Mouse (Mus musculus) urinary bladder, postnatal 14 days (tissue): Measurements from ENCODE around the gene Aldh1b1.
A peak's percentile ranks its signal among the peaks of the same experiment; 100 is the strongest.

Experiments
- DNase-seq: peaks from one replicate; pipeline ENCODE4 v3.0.0; 2021; ENCODE audit warnings: low spot score

The Aldh1b1 gene

GRCm38 (mm10) chr4:45798964-45799363, at the start of gene Aldh1b1:
Aldh1b1 (plus strand) TSS chr4:45799022.
- peak; percentile 80 for DNase-seq

GRCm38 (mm10) chr4:45749449-45749848, 49.4 kb upstream of the Aldh1b1 start:
- DNase-seq = no peak

GRCm38 (mm10) chr4:45750477-45750876, 48.3 kb upstream of the Aldh1b1 start:
- no peak for DNase-seq

GRCm38 (mm10) chr4:45753211-45753809, 45.5 kb upstream of the Aldh1b1 start:
- DNase-seq = no peak

- DNase-seq = no peak
Measured at GRCm38 (mm10) chr4:45754171-45754570, 44.7 kb upstream of the Aldh1b1 start.

- DNase-seq = no peak
Measured at GRCm38 (mm10) chr4:45755097-45755496, 43.7 kb upstream of the Aldh1b1 start.

GRCm38 (mm10) chr4:45755881-45756280, 42.9 kb upstream of the Aldh1b1 start:
- DNase-seq = peak; percentile 71

GRCm38 (mm10) chr4:45757941-45758340, 40.9 kb upstream of the Aldh1b1 start:
- DNase-seq = no peak

- no peak for DNase-seq
Measured at GRCm38 (mm10) chr4:45759411-45759810, 39.4 kb upstream of the Aldh1b1 start.

GRCm38 (mm10) chr4:45762600-45762999, 36.2 kb upstream of the Aldh1b1 start:
- DNase-seq = no peak

GRCm38 (mm10) chr4:45763288-45764140, 35.3 kb upstream of the Aldh1b1 start:
- DNase-seq = no peak

GRCm38 (mm10) chr4:45764141-45764494, 34.7 kb upstream of the Aldh1b1 start:
- DNase-seq = no peak

GRCm38 (mm10) chr4:45765121-45765564, 33.7 kb upstream of the Aldh1b1 start:
- no peak for DNase-seq

GRCm38 (mm10) chr4:45765565-45766201, 33.1 kb upstream of the Aldh1b1 start:
- no peak for DNase-seq

GRCm38 (mm10) chr4:45766774-45767173, 32.0 kb upstream of the Aldh1b1 start:
- no peak for DNase-seq

GRCm38 (mm10) chr4:45767891-45768558, 30.8 kb upstream of the Aldh1b1 start:
- DNase-seq = peak; percentile 55

- DNase-seq = no peak
Measured at GRCm38 (mm10) chr4:45769141-45769540, 29.7 kb upstream of the Aldh1b1 start.

- no peak for DNase-seq
Measured at GRCm38 (mm10) chr4:45769791-45770637, 28.8 kb upstream of the Aldh1b1 start.

GRCm38 (mm10) chr4:45770638-45771033, 28.2 kb upstream of the Aldh1b1 start:
- no peak for DNase-seq

GRCm38 (mm10) chr4:45771173-45771572, 27.6 kb upstream of the Aldh1b1 start:
- no peak for DNase-seq

GRCm38 (mm10) chr4:45771619-45772018, 27.2 kb upstream of the Aldh1b1 start:
- DNase-seq = peak; percentile 45
